Mouse (Mus musculus): ENCODE data around the gene Tmprss3. TPM values are rescaled to one million over a fixed set of nuclear protein-coding genes. Genes with fewer than 3 reads are reported as not detected.
A peak's percentile ranks its signal among the peaks of the same experiment; 100 is the strongest.

The Tmprss3 gene
- polyA plus RNA-seq, 1 experiment from 2014 or later = not detected

GRCm38 (mm10) chr17:31210299-31210698, 11.5 kb upstream of the Tmprss3 start:
- H3K36me3 ChIP-seq (ENCODE audit: control insufficient read depth, insufficient read depth, low read length) = no peaks in the 10 kb centered on the region
- H3K27ac ChIP-seq (replicated peaks; ENCODE audit: low read depth, low read length) = no peak overlapping the region
- ATAC-seq (ENCODE audit: insufficient number of reproducible peaks, low FRiP score, low TSS enrichment, low read depth) (no peak), DNase-seq (ENCODE audit: low spot score) (no peak)
- no peak overlapping the region for H3K4me2 ChIP-seq (ENCODE audit: low read depth, severe bottlenecking)
- no peak overlapping the region for H3K4me3 ChIP-seq (ENCODE audit: low read depth, low read length)
- H3K27me3 ChIP-seq (ENCODE audit: control insufficient read depth, insufficient read depth, low read length) = no peaks in the 10 kb centered on the region
- no peaks in the 10 kb centered on the region for H3K4me1 ChIP-seq (ENCODE audit: control insufficient read depth, insufficient read depth, low read length)
- no peak overlapping the region for H3K9ac ChIP-seq (ENCODE audit: low read length)
- no peaks in the 10 kb centered on the region for H3K9me3 ChIP-seq (ENCODE audit: control insufficient read depth, low read length)
- 90% methylated on average over 7 of the region's 7 CpGs for WGBS

- no peak overlapping the region for H3K27ac ChIP-seq (replicated peaks; ENCODE audit: low read depth, low read length)
- H3K27me3 ChIP-seq (ENCODE audit: control insufficient read depth, insufficient read depth, low read length) = no peaks in the 10 kb centered on the region
- H3K4me3 ChIP-seq (ENCODE audit: low read depth, low read length) = no peak overlapping the region
- no peak overlapping the region for H3K9ac ChIP-seq (ENCODE audit: low read length)
- no peaks in the 10 kb centered on the region for H3K9me3 ChIP-seq (ENCODE audit: control insufficient read depth, low read length)
- WGBS = 91% methylated on average over 11 of the region's 11 CpGs
- DNase-seq (ENCODE audit: low spot score) (no peak), ATAC-seq (ENCODE audit: insufficient number of reproducible peaks, low FRiP score, low TSS enrichment, low read depth) (no peak)
- no peaks in the 10 kb centered on the region for H3K4me1 ChIP-seq (ENCODE audit: control insufficient read depth, insufficient read depth, low read length)
- no peaks in the 10 kb centered on the region for H3K36me3 ChIP-seq (ENCODE audit: control insufficient read depth, insufficient read depth, low read length)
- no peak overlapping the region for H3K4me2 ChIP-seq (ENCODE audit: low read depth, severe bottlenecking)
These were observed 10.7 kb upstream of the Tmprss3 start for GRCm38 (mm10) chr17:31209376-31209930.

- ATAC-seq (ENCODE audit: insufficient number of reproducible peaks, low FRiP score, low TSS enrichment, low read depth) (no peak), DNase-seq (ENCODE audit: low spot score) (no peak)
- Histone ChIP-seq H3K9ac (ENCODE audit: low read length) (no peak overlapping the region), H3K27ac (replicated peaks; ENCODE audit: low read depth, low read length) (no peak overlapping the region), H3K4me3 (ENCODE audit: low read depth, low read length) (no peak overlapping the region), H3K9me3 (ENCODE audit: control insufficient read depth, low read length) (no peaks in the 10 kb centered on the region), H3K4me1 (ENCODE audit: control insufficient read depth, insufficient read depth, low read length) (no peaks in the 10 kb centered on the region), H3K36me3 (ENCODE audit: control insufficient read depth, insufficient read depth, low read length) (no peaks in the 10 kb centered on the region), H3K4me2 (ENCODE audit: low read depth, severe bottlenecking) (no peak overlapping the region), H3K27me3 (ENCODE audit: control insufficient read depth, insufficient read depth, low read length) (no peaks in the 10 kb centered on the region)
- 88% methylated on average over 8 of the region's 8 CpGs for WGBS
These were observed 9.9 kb upstream of the Tmprss3 start for GRCm38 (mm10) chr17:31208654-31209053.

- ATAC-seq (ENCODE audit: insufficient number of reproducible peaks, low FRiP score, low TSS enrichment, low read depth) (no peak), DNase-seq (ENCODE audit: low spot score) (no peak)
- H3K4me2 ChIP-seq (ENCODE audit: low read depth, severe bottlenecking) = no peak within 1 kb of the TSS
- 79% methylated on average over 12 of the region's 12 CpGs for WGBS
- H3K4me3 ChIP-seq (ENCODE audit: low read depth, low read length) = no peak within 1 kb of the TSS
- H3K27me3 ChIP-seq (ENCODE audit: control insufficient read depth, insufficient read depth, low read length) = no peaks in the 10 kb centered on the region
- H3K9me3 ChIP-seq (ENCODE audit: control insufficient read depth, low read length) = no peaks in the 10 kb centered on the region
- H3K36me3 ChIP-seq (ENCODE audit: control insufficient read depth, insufficient read depth, low read length) = no peaks in the 10 kb centered on the region
- H3K9ac ChIP-seq (ENCODE audit: low read length) = no peak within 1 kb of the TSS
- no peak within 1 kb of the TSS for H3K27ac ChIP-seq (replicated peaks; ENCODE audit: low read depth, low read length)
- no peaks in the 10 kb centered on the region for H3K4me1 ChIP-seq (ENCODE audit: control insufficient read depth, insufficient read depth, low read length)
These were observed 9.1 kb upstream of the Tmprss3 start, which contains the start of gene Ubash3a for GRCm38 (mm10) chr17:31207771-31208334. Gene Ubash3a, plus strand, starts transcription at chr17:31207873.

- H3K9me3 ChIP-seq (ENCODE audit: control insufficient read depth, low read length) = no peaks in the 10 kb centered on the region
These were observed 2.5 kb downstream of the Tmprss3 start for GRCm38 (mm10) chr17:31196283-31196682.

GRCm38 (mm10) chr17:31195207-31195606, 3.6 kb downstream of the Tmprss3 start:
- Histone ChIP-seq H3K27ac (replicated peaks; ENCODE audit: low read depth, low read length) (no peak overlapping the region), H3K4me1 (ENCODE audit: control insufficient read depth, insufficient read depth, low read length) (0 out of 2 replicates have a peak, but pooled peaks cover 3% of the 10 kb centered on the region), H3K9me3 (ENCODE audit: control insufficient read depth, low read length) (no peaks in the 10 kb centered on the region), H3K27me3 (ENCODE audit: control insufficient read depth, insufficient read depth, low read length) (no peaks in the 10 kb centered on the region), H3K36me3 (ENCODE audit: control insufficient read depth, insufficient read depth, low read length) (no peaks in the 10 kb centered on the region), H3K4me2 (ENCODE audit: low read depth, severe bottlenecking) (no peak overlapping the region), H3K4me3 (ENCODE audit: low read depth, low read length) (no peak overlapping the region), H3K9ac (ENCODE audit: low read length) (no peak overlapping the region)
- ATAC-seq (ENCODE audit: insufficient number of reproducible peaks, low FRiP score, low TSS enrichment, low read depth) (no peak), DNase-seq (ENCODE audit: low spot score) (no peak)
- 98% methylated on average over 6 of the region's 6 CpGs for WGBS

More at GRCm38 (mm10) chr17:31196283-31196682, 2.5 kb downstream of the Tmprss3 start:
- DNase-seq (ENCODE audit: low spot score) = no peak
- no peak overlapping the region for H3K4me3 ChIP-seq (ENCODE audit: low read depth, low read length)
- H3K27me3 ChIP-seq (ENCODE audit: control insufficient read depth, insufficient read depth, low read length) = no peaks in the 10 kb centered on the region
- 0 out of 2 replicates have a peak, but pooled peaks cover 3% of the 10 kb centered on the region for H3K4me1 ChIP-seq (ENCODE audit: control insufficient read depth, insufficient read depth, low read length)
- no peak overlapping the region for H3K9ac ChIP-seq (ENCODE audit: low read length)
- no peaks in the 10 kb centered on the region for H3K36me3 ChIP-seq (ENCODE audit: control insufficient read depth, insufficient read depth, low read length)
- 92% methylated on average over 7 of the region's 7 CpGs for WGBS
- ATAC-seq (ENCODE audit: insufficient number of reproducible peaks, low FRiP score, low TSS enrichment, low read depth) = no peak
- no peak overlapping the region for H3K27ac ChIP-seq (replicated peaks; ENCODE audit: low read depth, low read length)
- H3K4me2 ChIP-seq (ENCODE audit: low read depth, severe bottlenecking) = no peak overlapping the region

- DNase-seq (ENCODE audit: low spot score) (no peak), ATAC-seq (ENCODE audit: insufficient number of reproducible peaks, low FRiP score, low TSS enrichment, low read depth) (no peak)
- H3K9me3 ChIP-seq (ENCODE audit: control insufficient read depth, low read length) = no peaks in the 10 kb centered on the region
- no peak overlapping the region for H3K27ac ChIP-seq (replicated peaks; ENCODE audit: low read depth, low read length)
- H3K36me3 ChIP-seq (ENCODE audit: control insufficient read depth, insufficient read depth, low read length) = no peaks in the 10 kb centered on the region
- whole genome bisulfite sequencing = 78% methylated on average over 9 of the region's 9 CpGs
- H3K27me3 ChIP-seq (ENCODE audit: control insufficient read depth, insufficient read depth, low read length) = no peaks in the 10 kb centered on the region
- no peak overlapping the region for H3K9ac ChIP-seq (ENCODE audit: low read length)
- 0 out of 2 replicates have a peak, but pooled peaks cover 3% of the 10 kb centered on the region for H3K4me1 ChIP-seq (ENCODE audit: control insufficient read depth, insufficient read depth, low read length)
- no peak overlapping the region for H3K4me3 ChIP-seq (ENCODE audit: low read depth, low read length)
- H3K4me2 ChIP-seq (ENCODE audit: low read depth, severe bottlenecking) = no peak overlapping the region
These were observed 5.4 kb downstream of the Tmprss3 start for GRCm38 (mm10) chr17:31193360-31193759.

- Histone ChIP-seq H3K4me3 (ENCODE audit: low read depth, low read length) (no peak overlapping the region), H3K36me3 (ENCODE audit: control insufficient read depth, insufficient read depth, low read length) (no peaks in the 10 kb centered on the region), H3K9me3 (ENCODE audit: control insufficient read depth, low read length) (no peaks in the 10 kb centered on the region), H3K27me3 (ENCODE audit: control insufficient read depth, insufficient read depth, low read length) (no peaks in the 10 kb centered on the region), H3K4me2 (ENCODE audit: low read depth, severe bottlenecking) (no peak overlapping the region), H3K27ac (replicated peaks; ENCODE audit: low read depth, low read length) (no peak overlapping the region), H3K4me1 (ENCODE audit: control insufficient read depth, insufficient read depth, low read length) (0 out of 2 replicates have a peak, but pooled peaks cover 3% of the 10 kb centered on the region), H3K9ac (ENCODE audit: low read length) (no peak overlapping the region)
- peak; percentile 32 for DNase-seq (ENCODE audit: low spot score)
- WGBS = 40% methylated on average over 2 of the region's 2 CpGs
- ATAC-seq (ENCODE audit: insufficient number of reproducible peaks, low FRiP score, low TSS enrichment, low read depth) = no peak
These were observed 6.1 kb downstream of the Tmprss3 start for GRCm38 (mm10) chr17:31192663-31193062.
